Mouse (Mus musculus) frontal cortex, adult (tissue): ENCODE results near the gene Ier5.
A peak's percentile ranks its signal among the peaks of the same experiment; 100 is the strongest.

Source experiments
- ATAC-seq: cut with Nextera tagmentation; 2 replicates; pipeline ENCODE4 v1.9.2; 2017; ENCODE audit warnings: mild to moderate bottlenecking, moderate library complexity, mixed read lengths; ENCODE audit not compliant: low TSS enrichment

Gene Ier5

DNA sequence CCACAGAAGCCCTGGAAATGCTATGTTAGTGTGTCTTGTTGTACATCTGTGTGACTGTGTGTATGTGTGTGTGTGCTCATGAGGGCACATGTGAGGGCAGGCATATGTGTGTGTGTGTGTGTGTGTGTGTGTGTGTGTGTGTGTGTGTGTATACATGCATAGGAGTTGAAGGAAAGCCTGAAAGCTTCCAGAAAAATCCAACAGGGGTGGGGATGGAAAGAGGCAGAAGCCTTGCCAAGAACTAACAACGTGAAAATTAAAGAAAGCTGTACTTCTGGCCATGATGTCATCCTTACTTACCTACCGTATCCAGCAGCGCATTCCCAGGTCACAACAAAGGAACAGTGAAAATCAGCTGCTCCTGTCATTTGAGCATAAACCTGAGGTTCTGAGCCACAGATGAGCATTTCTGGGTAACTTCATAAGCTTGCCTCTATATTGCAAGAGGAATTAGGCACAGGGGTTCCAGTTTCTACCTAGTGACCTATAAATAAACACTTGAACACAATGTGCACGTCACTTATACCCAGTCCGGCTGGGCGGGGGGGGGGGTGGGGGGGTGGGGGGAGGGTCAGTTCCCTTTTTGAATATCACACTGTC, 45.0 kb downstream of the Ier5 start:
- ATAC-seq, result no peak

DNA sequence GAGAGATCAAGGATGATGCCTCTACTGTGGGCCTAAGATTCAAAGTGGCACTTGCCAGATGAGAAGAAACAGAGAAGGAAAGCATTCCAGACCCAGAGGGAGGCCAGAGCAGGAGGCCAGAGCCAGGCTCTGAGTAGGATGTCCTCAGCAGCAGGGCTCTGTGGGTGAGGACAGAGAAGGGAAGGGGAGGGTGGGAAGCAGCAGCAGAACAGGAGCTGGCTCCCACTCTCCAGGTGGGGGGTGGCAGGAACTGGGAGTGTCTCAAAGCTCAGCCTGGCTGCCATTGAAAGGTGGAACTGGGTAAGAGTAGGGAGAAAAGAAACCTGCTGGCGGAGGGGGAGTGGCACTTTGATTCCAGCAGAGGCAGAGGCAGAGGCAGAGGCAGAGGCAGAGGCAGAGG, 46.1 kb downstream of the Ier5 start:
- 0 out of 2 replicates have a peak, but pooled peaks have one; percentile 8 for ATAC-seq

DNA sequence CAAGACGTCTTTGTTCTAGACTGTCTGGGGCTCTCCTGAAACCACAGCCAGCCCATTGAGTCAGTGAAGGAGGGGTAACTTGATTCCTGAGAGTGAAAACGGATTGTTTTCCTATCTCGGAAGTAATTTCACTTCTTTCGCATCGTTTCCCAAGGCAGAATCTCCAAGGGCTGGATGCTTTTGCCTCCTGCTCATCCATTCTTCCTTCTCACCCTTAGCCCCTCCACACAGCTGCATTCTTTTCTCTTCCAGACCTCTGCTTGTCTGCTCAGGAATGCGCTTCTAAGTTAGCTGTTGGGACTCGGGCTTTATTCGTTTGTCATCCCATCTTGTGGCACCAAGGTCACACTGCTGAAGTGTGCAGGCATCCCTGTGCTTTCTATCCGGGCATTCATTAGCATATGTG, 46.7 kb downstream of the Ier5 start:
- no peak for ATAC-seq

DNA sequence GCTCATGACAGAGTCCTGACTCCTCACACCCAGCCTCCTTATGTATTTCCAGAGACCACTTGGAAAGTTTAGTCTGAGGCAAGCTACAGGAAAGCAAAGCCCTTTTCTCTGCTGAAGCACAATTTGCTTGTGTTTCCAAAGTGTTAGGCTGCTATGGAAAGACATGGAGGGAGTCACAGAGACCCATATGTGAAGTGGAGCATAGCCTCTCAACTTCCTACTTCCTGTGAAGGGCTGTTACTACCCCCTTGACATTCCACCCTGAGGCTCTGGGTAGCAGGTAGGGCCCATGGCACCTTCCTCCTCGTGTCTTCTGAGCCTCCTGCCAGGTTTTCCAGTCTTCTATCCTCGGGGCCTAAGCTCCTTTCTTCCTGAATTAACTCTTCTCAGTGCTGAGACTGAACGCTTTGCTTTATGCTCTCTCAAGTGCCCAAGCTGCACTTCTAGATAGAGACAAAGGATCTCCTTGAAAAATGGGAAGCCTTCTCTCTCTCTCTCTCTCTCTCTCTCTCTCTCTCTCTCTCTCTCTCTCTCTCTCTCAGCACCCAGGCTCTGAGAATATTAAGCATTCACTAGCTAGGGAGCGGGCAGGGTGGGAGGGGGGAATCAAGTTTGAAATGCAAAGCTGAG, 47.2 kb downstream of the Ier5 start:
- ATAC-seq, result no peak

DNA sequence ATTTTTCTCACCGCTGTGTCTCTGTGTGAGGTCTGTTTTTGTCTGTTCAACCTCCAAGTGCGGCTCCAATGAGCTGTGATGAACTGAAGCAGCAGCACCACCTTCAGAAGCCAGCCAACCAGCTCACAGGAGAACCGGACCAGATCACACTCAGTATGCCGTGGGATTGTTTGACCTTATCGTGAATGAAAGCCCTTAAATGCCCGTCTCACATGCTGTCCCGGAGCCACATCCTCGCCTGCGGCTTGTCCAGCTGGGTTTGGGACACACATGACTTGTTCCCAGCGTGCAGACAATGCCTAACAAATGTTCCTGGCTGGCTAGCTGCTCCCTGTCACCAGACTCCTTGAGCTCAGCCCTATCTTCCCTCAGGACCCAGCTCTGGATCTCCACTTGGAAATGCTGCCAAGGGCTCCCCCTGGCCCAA, 47.7 kb downstream of the Ier5 start:
- peak; percentile 51 for ATAC-seq

DNA sequence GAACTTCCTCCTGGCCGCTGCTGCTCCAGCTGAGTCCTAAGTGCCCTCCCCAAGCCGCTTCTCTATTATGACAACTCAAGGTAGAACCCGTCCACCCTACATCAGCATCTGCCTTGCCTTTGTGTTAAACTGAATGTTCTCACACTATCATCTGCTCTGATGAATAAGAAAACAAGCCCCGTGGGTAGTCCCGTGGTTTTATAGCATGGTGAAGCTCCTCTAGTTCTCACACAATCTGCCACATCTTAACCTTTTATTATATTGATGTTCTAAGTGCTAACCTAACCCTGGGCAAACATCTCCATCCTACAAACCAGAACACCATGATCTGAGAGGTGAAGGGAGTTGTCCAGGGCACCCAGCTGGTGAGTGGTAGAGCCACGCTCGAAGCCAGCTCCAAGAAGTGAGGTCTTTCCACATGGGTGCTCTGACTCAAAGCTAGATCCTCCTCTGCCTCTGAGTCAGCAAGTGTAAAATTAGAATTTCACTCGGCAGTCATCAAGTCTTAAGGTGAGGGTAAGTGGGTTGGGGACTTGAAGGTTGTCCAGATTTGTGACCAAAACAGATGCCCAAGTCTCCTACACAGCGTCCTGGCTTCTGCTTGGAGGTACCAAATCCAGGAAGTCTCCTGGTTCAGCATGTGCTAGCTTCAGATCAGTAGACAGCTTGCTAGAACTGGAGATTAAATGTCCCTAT, 48.4 kb downstream of the Ier5 start:
- peak; percentile 69 for ATAC-seq

DNA sequence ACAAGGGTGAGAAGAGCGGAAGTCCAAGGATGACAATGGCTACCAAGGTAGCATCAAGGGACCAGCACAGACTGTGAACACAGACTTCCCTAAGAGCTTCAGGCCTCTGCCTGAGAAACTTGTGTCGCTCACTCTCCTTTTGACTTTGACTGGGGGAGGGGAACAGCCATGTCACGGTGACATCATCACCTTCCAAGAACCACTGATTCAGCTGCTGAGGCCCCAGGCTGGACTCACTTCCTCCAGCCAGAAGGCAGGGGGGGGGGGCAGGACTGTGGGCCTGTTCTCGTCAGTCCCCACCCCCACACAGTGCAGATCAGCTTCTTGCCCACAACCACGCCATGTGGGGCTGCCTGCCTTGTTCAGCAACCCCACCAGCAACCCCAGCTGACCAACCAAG, 49.3 kb downstream of the Ier5 start:
- no peak for ATAC-seq

DNA sequence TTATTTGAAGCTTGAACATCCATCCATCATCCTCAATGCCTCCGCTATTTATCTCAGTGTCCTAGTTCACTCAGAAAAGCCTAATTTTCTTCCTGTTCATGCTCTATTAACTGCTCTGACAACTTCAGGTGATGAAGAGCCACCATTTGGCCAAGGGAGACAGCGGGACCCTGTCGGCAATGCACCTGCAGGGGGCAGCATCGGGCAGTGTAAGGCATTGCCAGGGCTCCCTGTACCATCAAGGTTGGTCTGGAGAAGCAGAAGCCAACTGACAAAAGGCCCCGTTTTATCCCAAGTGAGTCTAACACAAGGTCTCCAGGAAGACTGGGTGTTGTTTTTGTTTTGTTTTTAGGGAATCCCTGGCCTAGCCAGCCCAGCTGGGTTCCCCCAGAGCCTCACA, 50.5 kb downstream of the Ier5 start:
- peak; percentile 45 for ATAC-seq
